Mouse (Mus musculus) embryonic facial prominence, embryonic 10.5 days (tissue): ENCODE results near the gene Sri. TPM values are rescaled to one million over a fixed set of nuclear protein-coding genes. Genes with fewer than 3 reads are reported as not detected.

Experiments used
- polyA plus RNA-seq: library from polyadenylated mRNA; unstranded; fragments of >200 nt; fragmentation: Nextera tagmentation; extraction: Ambion mirVana; gene quantifications from 2 replicates; pipeline ENCODE4 v1.2.1, GENCODE M21; 2016

Gene Sri
- polyA plus RNA-seq, 1 experiment from 2014 or later: 190 TPM

Other genes with a start within 250 kb of the Sri start
- gene Steap4, start 85.6 kb upstream of the Sri start, polyA plus RNA-seq: 0.31 and 0.35 TPM in 2 replicates